Mouse (Mus musculus): ENCODE measurements around the gene March10. TPM values are rescaled to one million over a fixed set of nuclear protein-coding genes. Genes with fewer than 3 reads are reported as not detected.

Gene March10
- polyA plus RNA-seq, 1 experiment from 2014 or later, result 1.2 TPM

DNA sequence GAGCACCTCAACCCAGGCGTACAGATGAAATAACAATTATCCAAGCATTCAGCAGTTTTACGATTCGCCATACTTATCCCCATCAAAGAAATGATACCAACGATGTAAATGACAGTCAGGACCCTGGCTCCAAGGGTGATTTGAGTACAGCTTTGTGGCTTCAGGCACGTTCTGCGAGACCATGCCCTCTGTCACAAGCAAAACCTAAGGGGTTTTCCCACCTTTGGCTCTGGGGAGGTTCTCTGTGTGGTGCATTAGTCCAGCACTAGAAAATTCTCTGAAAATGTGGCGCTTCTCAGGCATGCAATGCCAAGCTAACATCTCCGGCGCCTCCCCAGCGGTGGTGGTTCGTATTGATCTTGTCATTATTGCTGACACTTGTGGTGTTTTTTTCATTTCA lies 47.1 kb downstream of the March10 start:
- no peak overlapping the region for H3K9ac ChIP-seq (ENCODE audit: low read depth, low read length)
- WGBS, result 74% methylated on average over 11 of the region's 11 CpGs
- no peaks in the 10 kb centered on the region for H3K27me3 ChIP-seq (ENCODE audit: insufficient read depth, low read length)
- no peak for TF ChIP-seq CTCF (IDR thresholded peaks at IDR 0.05; ENCODE audit: low read depth)
- H3K4me1 ChIP-seq (replicated peaks; ENCODE audit: insufficient read depth, low read length), result 0 out of 2 replicates have a peak, but pooled peaks cover 5% of the 10 kb centered on the region
- ATAC-seq (replicated peaks; ENCODE audit: low FRiP score, low read depth), result no peak
- no peak overlapping the region for H3K4me3 ChIP-seq (replicated peaks; ENCODE audit: low read depth, low read length)
- no peaks in the 10 kb centered on the region for H3K9me3 ChIP-seq (replicated peaks; ENCODE audit: low read length)
- no peaks in the 10 kb centered on the region for H3K36me3 ChIP-seq (ENCODE audit: insufficient read depth, low read length)
- DNase-seq (ENCODE audit: low spot score), result no peak
- no peak overlapping the region for H3K27ac ChIP-seq
- no peak overlapping the region for H3K4me2 ChIP-seq (ENCODE audit: low read length)

DNA sequence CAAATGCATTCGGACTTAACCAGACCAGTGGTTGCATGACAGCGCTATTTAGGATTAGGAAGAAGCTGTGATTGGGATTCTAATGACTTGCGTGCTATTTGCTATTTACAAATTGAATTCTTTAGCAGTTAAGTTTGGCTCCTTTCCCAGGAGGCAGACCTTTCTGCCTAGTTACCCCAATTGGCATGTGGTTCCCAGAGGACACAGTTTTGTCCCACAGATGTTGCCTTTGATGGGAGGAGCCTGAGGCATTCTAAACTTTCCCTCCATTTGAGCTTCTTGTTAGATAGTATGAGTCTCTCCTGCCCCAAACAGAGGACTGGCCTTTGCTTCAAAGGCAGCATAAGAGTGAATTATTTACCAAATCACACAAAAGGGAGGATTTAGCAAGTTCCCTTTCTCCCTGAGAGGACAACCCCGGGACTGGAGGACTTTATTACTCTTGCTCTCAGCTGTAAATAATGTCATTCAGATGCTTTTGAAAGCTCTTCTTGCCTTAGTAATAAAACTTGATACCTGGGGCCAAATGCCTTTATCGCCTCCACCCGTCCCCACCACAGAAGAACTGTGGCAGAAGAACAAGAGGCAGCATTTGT lies 48.6 kb downstream of the March10 start:
- no peaks in the 10 kb centered on the region for H3K27me3 ChIP-seq (ENCODE audit: insufficient read depth, low read length)
- no peak overlapping the region for H3K4me2 ChIP-seq (ENCODE audit: low read length)
- no peak overlapping the region for H3K27ac ChIP-seq
- H3K9ac ChIP-seq (ENCODE audit: low read depth, low read length), result no peak overlapping the region
- H3K4me3 ChIP-seq (replicated peaks; ENCODE audit: low read depth, low read length), result no peak overlapping the region
- DNase-seq (ENCODE audit: low spot score), result peak; percentile 67
- H3K4me1 ChIP-seq (replicated peaks; ENCODE audit: insufficient read depth, low read length), result 0 out of 2 replicates have a peak, but pooled peaks cover 5% of the 10 kb centered on the region
- no peak for ATAC-seq (replicated peaks; ENCODE audit: low FRiP score, low read depth)
- no peaks in the 10 kb centered on the region for H3K36me3 ChIP-seq (ENCODE audit: insufficient read depth, low read length)
- no peak for TF ChIP-seq CTCF (IDR thresholded peaks at IDR 0.05; ENCODE audit: low read depth)
- H3K9me3 ChIP-seq (replicated peaks; ENCODE audit: low read length), result no peaks in the 10 kb centered on the region
- WGBS, result 22% methylated on average over 6 of the region's 6 CpGs

DNA sequence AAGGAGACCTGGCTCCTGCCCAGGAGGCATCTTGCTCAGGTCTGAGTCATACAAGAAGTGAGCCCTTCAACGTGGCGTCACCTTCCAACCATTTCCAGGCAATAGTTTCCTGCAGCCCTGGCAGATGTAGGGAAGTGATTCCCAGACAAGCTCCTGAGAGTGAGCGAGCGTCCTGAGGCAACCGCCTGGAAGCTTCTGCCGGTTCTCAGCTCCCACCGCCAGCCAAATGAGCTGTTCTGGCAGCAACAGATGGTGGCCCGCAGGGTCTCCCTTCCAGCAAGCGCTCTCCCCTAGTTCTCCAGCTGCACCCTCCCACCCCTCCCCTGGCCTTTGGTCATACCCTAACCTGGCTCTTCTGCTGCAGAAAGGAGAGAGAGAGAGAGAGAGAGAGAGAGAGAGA lies 54.2 kb downstream of the March10 start:
- no peak overlapping the region for H3K9ac ChIP-seq (ENCODE audit: low read depth, low read length)
- H3K4me3 ChIP-seq (replicated peaks; ENCODE audit: low read depth, low read length), result no peak overlapping the region
- H3K27ac ChIP-seq, result no peak overlapping the region
- ATAC-seq (replicated peaks; ENCODE audit: low FRiP score, low read depth), result no peak
- H3K4me1 ChIP-seq (replicated peaks; ENCODE audit: insufficient read depth, low read length), result no peaks in the 10 kb centered on the region
- H3K4me2 ChIP-seq (ENCODE audit: low read length), result no peak overlapping the region
- H3K9me3 ChIP-seq (replicated peaks; ENCODE audit: low read length), result no peaks in the 10 kb centered on the region
- H3K27me3 ChIP-seq (ENCODE audit: insufficient read depth, low read length), result no peaks in the 10 kb centered on the region
- H3K36me3 ChIP-seq (ENCODE audit: insufficient read depth, low read length), result no peaks in the 10 kb centered on the region
- TF ChIP-seq CTCF (IDR thresholded peaks at IDR 0.05; ENCODE audit: low read depth), result no peak
- WGBS, result 45% methylated on average over 9 of the region's 9 CpGs
- no peak for DNase-seq (ENCODE audit: low spot score)

DNA sequence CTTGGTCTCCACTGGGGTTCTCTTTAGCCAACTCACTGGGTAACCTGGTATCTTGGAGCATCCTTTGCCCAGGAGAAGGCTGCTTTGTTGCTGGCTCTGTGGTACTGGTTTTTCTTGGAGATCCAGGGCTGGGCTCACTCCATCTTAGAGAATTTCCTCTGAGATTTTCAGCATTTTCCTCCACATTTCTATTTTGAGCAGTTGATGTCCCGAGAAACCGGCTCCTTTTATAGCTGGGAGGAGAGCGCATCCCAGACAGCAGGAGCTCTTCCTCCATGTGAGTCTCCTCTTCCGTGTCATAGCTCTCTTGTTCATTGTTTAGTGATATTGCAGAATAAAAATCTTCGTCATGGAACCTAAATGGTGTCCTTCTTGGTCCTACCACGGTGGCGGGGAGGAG lies 66.2 kb downstream of the March10 start:
- no peak for ATAC-seq (replicated peaks; ENCODE audit: low FRiP score, low read depth)
- H3K4me3 ChIP-seq (replicated peaks; ENCODE audit: low read depth, low read length), result no peak overlapping the region
- WGBS, result 88% methylated on average over 7 of the region's 7 CpGs

DNA sequence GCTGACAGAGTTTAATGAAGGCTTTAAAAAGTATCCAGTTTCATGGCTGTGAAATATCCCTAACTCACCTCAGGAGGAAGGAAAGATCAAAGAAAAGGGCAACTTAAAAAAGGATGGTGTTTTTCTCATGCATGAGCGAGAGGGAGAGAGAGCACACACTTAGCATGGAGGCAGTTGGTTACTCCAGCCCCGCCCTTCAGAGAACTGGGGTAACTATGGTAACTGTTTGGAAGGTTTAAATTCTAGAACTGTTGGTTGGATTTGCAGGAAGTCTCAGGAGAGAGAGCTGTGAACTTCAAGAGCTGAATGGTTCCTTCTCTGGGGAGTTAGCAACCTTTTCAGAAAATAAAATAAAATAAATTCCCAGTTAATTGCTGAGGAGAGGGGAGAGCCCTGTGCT lies 67.9 kb downstream of the March10 start:
- Histone ChIP-seq H3K27ac (no peak overlapping the region), H3K27me3 (ENCODE audit: insufficient read depth, low read length) (no peaks in the 10 kb centered on the region), H3K9ac (ENCODE audit: low read depth, low read length) (no peak overlapping the region), H3K4me1 (replicated peaks; ENCODE audit: insufficient read depth, low read length) (no peaks in the 10 kb centered on the region), H3K36me3 (ENCODE audit: insufficient read depth, low read length) (no peaks in the 10 kb centered on the region), H3K4me3 (replicated peaks; ENCODE audit: low read depth, low read length) (no peak overlapping the region), H3K4me2 (ENCODE audit: low read length) (no peak overlapping the region), H3K9me3 (replicated peaks; ENCODE audit: low read length) (no peaks in the 10 kb centered on the region)
- WGBS, result 26% methylated on average over 2 of the region's 2 CpGs
- no peak for TF ChIP-seq CTCF (IDR thresholded peaks at IDR 0.05; ENCODE audit: low read depth)
- ATAC-seq (replicated peaks; ENCODE audit: low FRiP score, low read depth) (no peak), DNase-seq (ENCODE audit: low spot score) (peak; percentile 74)

More for the DNA sequence above, 66.2 kb downstream of the March10 start:
- no peaks in the 10 kb centered on the region for H3K36me3 ChIP-seq (ENCODE audit: insufficient read depth, low read length)
- no peak overlapping the region for H3K9ac ChIP-seq (ENCODE audit: low read depth, low read length)
- no peaks in the 10 kb centered on the region for H3K27me3 ChIP-seq (ENCODE audit: insufficient read depth, low read length)
- H3K4me2 ChIP-seq (ENCODE audit: low read length), result no peak overlapping the region
- no peaks in the 10 kb centered on the region for H3K9me3 ChIP-seq (replicated peaks; ENCODE audit: low read length)
- no peak for DNase-seq (ENCODE audit: low spot score)
- no peak for TF ChIP-seq CTCF (IDR thresholded peaks at IDR 0.05; ENCODE audit: low read depth)
- H3K4me1 ChIP-seq (replicated peaks; ENCODE audit: insufficient read depth, low read length), result no peaks in the 10 kb centered on the region
- H3K27ac ChIP-seq, result no peak overlapping the region

DNA sequence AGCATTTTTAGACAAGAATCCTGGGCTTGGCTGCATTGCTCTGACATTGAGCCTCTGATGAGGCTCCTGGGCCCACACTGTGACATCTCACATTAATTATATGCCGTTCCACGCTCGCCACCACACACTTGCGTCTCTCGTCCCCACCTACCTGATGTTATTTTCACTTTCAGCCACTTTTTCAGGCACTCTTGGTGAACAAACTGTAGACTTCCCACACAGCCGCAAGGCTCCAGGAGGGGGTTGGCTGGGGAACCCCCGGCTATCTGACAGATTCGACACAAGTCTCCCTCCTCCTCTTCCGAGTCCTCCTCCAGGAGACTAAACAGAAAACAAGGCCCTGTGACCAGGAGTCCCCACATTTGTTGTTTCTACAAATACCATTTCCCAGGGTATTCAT lies 71.3 kb downstream of the March10 start:
- TF ChIP-seq CTCF (IDR thresholded peaks at IDR 0.05; ENCODE audit: low read depth), result no peak
- Histone ChIP-seq H3K9ac (ENCODE audit: low read depth, low read length) (no peak overlapping the region), H3K27ac (no peak overlapping the region), H3K4me1 (replicated peaks; ENCODE audit: insufficient read depth, low read length) (no peaks in the 10 kb centered on the region), H3K4me3 (replicated peaks; ENCODE audit: low read depth, low read length) (no peak overlapping the region), H3K9me3 (replicated peaks; ENCODE audit: low read length) (no peaks in the 10 kb centered on the region), H3K27me3 (ENCODE audit: insufficient read depth, low read length) (no peaks in the 10 kb centered on the region), H3K36me3 (ENCODE audit: insufficient read depth, low read length) (no peaks in the 10 kb centered on the region), H3K4me2 (ENCODE audit: low read length) (no peak overlapping the region)
- 66% methylated on average over 9 of the region's 9 CpGs for WGBS
- no peak for DNase-seq (ENCODE audit: low spot score)
- ATAC-seq (replicated peaks; ENCODE audit: low FRiP score, low read depth), result no peak

DNA sequence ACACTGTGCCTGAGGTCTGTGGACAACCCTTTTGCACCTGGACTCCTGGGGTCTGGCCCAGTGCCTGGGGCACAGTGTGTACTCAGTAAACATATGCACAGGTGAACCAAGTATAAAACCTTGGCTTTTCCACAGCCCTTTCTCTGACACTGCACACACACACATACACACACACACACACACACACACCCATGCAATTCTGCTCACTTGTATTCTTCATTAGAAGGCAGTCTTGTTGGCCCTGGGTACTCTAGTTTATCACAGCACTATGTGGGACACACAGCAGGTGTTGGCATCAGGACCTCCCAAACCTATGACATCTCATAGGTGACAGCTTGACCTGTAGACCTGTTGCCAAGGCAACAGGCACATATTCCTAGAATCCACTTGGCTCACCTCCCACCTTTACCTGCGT lies 80.7 kb downstream of the March10 start:
- TF ChIP-seq CTCF (IDR thresholded peaks at IDR 0.05; ENCODE audit: low read depth), result no peak
- no peak for DNase-seq (ENCODE audit: low spot score)
- H3K9me3 ChIP-seq (replicated peaks; ENCODE audit: low read length), result no peaks in the 10 kb centered on the region
- no peak overlapping the region for H3K9ac ChIP-seq (ENCODE audit: low read depth, low read length)
- H3K4me1 ChIP-seq (replicated peaks; ENCODE audit: insufficient read depth, low read length), result 0 out of 2 replicates have a peak, but pooled peaks cover 8% of the 10 kb centered on the region
- no peak overlapping the region for H3K4me3 ChIP-seq (replicated peaks; ENCODE audit: low read depth, low read length)
- 92% methylated on average over 1 of the region's 1 CpGs for WGBS
- no peak overlapping the region for H3K27ac ChIP-seq
- no peak overlapping the region for H3K4me2 ChIP-seq (ENCODE audit: low read length)
- H3K36me3 ChIP-seq (ENCODE audit: insufficient read depth, low read length), result no peaks in the 10 kb centered on the region
- H3K27me3 ChIP-seq (ENCODE audit: insufficient read depth, low read length), result no peaks in the 10 kb centered on the region
- ATAC-seq (replicated peaks; ENCODE audit: low FRiP score, low read depth), result no peak
